Mouse (Mus musculus) myocyte (in vitro differentiated cells): ENCODE data around the gene Cracr2a.

Source experiments
- E2F4 ChIP-seq: IDR thresholded peaks from one replicate; pipeline ENCODE4 v1.6.1; 2011; ENCODE audit warnings: mild to moderate bottlenecking, control low read depth, moderate library complexity; ENCODE audit not compliant: insufficient read depth
- MYOG ChIP-seq, 3 experiments: IDR thresholded peaks; one replicate each; pipeline ENCODE4 v1.6.1; 2011; ENCODE audit warnings: control low read depth in 2 of 3, low read depth in 2 of 3, mild to moderate bottlenecking in 2 of 3; ENCODE audit not compliant: insufficient read length in 2 of 3, control insufficient read depth in 1 of 3, insufficient read depth in 1 of 3
- POLR2A ChIP-seq: IDR thresholded peaks from one replicate; pipeline ENCODE4 v1.6.1; 2011; ENCODE audit warnings: low read depth, mild to moderate bottlenecking, control low read depth, moderate library complexity; ENCODE audit not compliant: insufficient read length
- POLR2AphosphoS2 ChIP-seq: IDR thresholded peaks from one replicate; pipeline ENCODE4 v1.6.1; 2011; ENCODE audit warnings: low read depth, control low read depth; ENCODE audit not compliant: insufficient read length
- REST ChIP-seq: IDR thresholded peaks from one replicate; pipeline ENCODE4 v1.6.1; 2011; ENCODE audit warnings: mild to moderate bottlenecking, control low read depth, moderate library complexity; ENCODE audit not compliant: insufficient read depth, insufficient read length
- SRF ChIP-seq: IDR thresholded peaks from one replicate; pipeline ENCODE4 v1.6.1; 2011; ENCODE audit warnings: low read depth; ENCODE audit not compliant: control insufficient read depth, insufficient read length

- no peak for TF ChIP-seq E2F4
- TF ChIP-seq MYOG (IDR thresholded peaks at IDR 0.05; ENCODE audit: control insufficient read depth in 1 of 3, insufficient read depth in 1 of 3, insufficient read length in 2 of 3, low read depth in 2 of 3) = no peak
- TF ChIP-seq POLR2A = no peak
- TF ChIP-seq SRF = no peak
- no peak for TF ChIP-seq POLR2AphosphoS2
- no peak for TF ChIP-seq REST
These were observed 29.5 kb upstream of the Cracr2a start for GRCm38 (mm10) chr6:127531412-127532205.
